Mouse (Mus musculus) liver, embryonic 11.5 days (tissue): ENCODE results near the gene Rchy1. TPM values are rescaled to one million over a fixed set of nuclear protein-coding genes. Genes with fewer than 3 reads are reported as not detected.

Experiments
- polyA plus RNA-seq: library from polyadenylated mRNA; unstranded; fragments of >200 nt; fragmentation: Nextera tagmentation; extraction: Ambion mirVana; gene quantifications from 2 replicates; pipeline ENCODE4 v1.2.1, GENCODE M21; 2014

Gene Rchy1
- polyA plus RNA-seq, 1 experiment from 2014 or later, result 46.9 TPM

Other genes starting within 250 kb of the Rchy1 start
- gene Odaph, start 24.4 kb upstream of the Rchy1 start, polyA plus RNA-seq, result not detected in 2 replicates
- gene Cdkl2, start 80.8 kb upstream of the Rchy1 start, polyA plus RNA-seq, result 0.45 TPM in 2 replicates
- gene G3bp2, start 120.7 kb upstream of the Rchy1 start, polyA plus RNA-seq, result 127 and 143 TPM in 2 replicates
- 24.1 and 26.9 TPM in 2 replicates for gene Uso1, start 174.9 kb upstream of the Rchy1 start, polyA plus RNA-seq